Mouse (Mus musculus): ENCODE results near the gene B4galnt2.

B4galnt2 gene

GRCm38 (mm10) chr11:95840694-95841497, 73.8 kb downstream of the B4galnt2 start:
- no peak for DNase-seq (ENCODE audit: low spot score)

GRCm38 (mm10) chr11:95838999-95839868, 75.5 kb downstream of the B4galnt2 start:
- no peak for DNase-seq (ENCODE audit: low spot score)

- no peak for DNase-seq (ENCODE audit: low spot score)
Measured at GRCm38 (mm10) chr11:95838598-95838997, 76.1 kb downstream of the B4galnt2 start.

- DNase-seq (ENCODE audit: low spot score) = peak; percentile 53
Measured at GRCm38 (mm10) chr11:95837059-95837458, 77.6 kb downstream of the B4galnt2 start, which contains the start of gene Gngt2. Gene Gngt2, plus strand, starts transcription at chr11:95837216.

- no peak for DNase-seq (ENCODE audit: low spot score)
Measured at GRCm38 (mm10) chr11:95836433-95836832, 78.3 kb downstream of the B4galnt2 start.

- no peak for DNase-seq (ENCODE audit: low spot score)
Measured at GRCm38 (mm10) chr11:95835832-95836231, 78.9 kb downstream of the B4galnt2 start.

- no peak for DNase-seq (ENCODE audit: low spot score)
Measured at GRCm38 (mm10) chr11:95834742-95835710, 79.7 kb downstream of the B4galnt2 start.

GRCm38 (mm10) chr11:95834143-95834667, 80.5 kb downstream of the B4galnt2 start:
- no peak for DNase-seq (ENCODE audit: low spot score)

GRCm38 (mm10) chr11:95833631-95834142, 81.0 kb downstream of the B4galnt2 start:
- DNase-seq (ENCODE audit: low spot score) = no peak

- DNase-seq (ENCODE audit: low spot score) = no peak
Measured at GRCm38 (mm10) chr11:95833006-95833570, 81.6 kb downstream of the B4galnt2 start.

- no peak for DNase-seq (ENCODE audit: low spot score)
Measured at GRCm38 (mm10) chr11:95832129-95833005, 82.3 kb downstream of the B4galnt2 start.

GRCm38 (mm10) chr11:95831641-95832040, 83.0 kb downstream of the B4galnt2 start:
- no peak for DNase-seq (ENCODE audit: low spot score)

- no peak for DNase-seq (ENCODE audit: low spot score)
Measured at GRCm38 (mm10) chr11:95831276-95831619, 83.4 kb downstream of the B4galnt2 start.

GRCm38 (mm10) chr11:95830411-95831275, 84.0 kb downstream of the B4galnt2 start:
- no peak for DNase-seq (ENCODE audit: low spot score)

- no peak for DNase-seq (ENCODE audit: low spot score)
Measured at GRCm38 (mm10) chr11:95829526-95830050, 85.1 kb downstream of the B4galnt2 start.

GRCm38 (mm10) chr11:95828181-95828964, 86.3 kb downstream of the B4galnt2 start:
- DNase-seq (ENCODE audit: low spot score) = no peak

GRCm38 (mm10) chr11:95827464-95828085, 87.1 kb downstream of the B4galnt2 start:
- peak; percentile 65 for DNase-seq (ENCODE audit: low spot score)

- DNase-seq (ENCODE audit: low spot score) = no peak
Measured at GRCm38 (mm10) chr11:95827168-95827447, 87.6 kb downstream of the B4galnt2 start.
